Mouse (Mus musculus) megakaryocyte, embryonic 14.5 days (primary cell): ENCODE results near the gene Parl.

Experiments
- FLI1 ChIP-seq: IDR thresholded peaks from 2 replicates; pipeline ENCODE4 v1.6.1; 2012; ENCODE audit warnings: low read length, inconsistent platforms, mixed read lengths
- GATA1 ChIP-seq: IDR thresholded peaks from 3 replicates; pipeline ENCODE4 v1.6.1; 2012; ENCODE audit warnings: mixed read lengths, low read length, inconsistent platforms, borderline replicate concordance

GRCm38 (mm10) chr16:20322274-20322673 lies 20.1 kb upstream of the Parl start:
- TF ChIP-seq FLI1: no peak
- no peak for TF ChIP-seq GATA1
